Mouse (Mus musculus) erythroblast, embryonic 14.5 days (primary cell): Measurements from ENCODE around the gene Serbp1.

ENCODE experiments used
- GATA1 ChIP-seq: IDR thresholded peaks from 2 replicates; pipeline ENCODE4 v1.6.1; 2012; ENCODE audit warnings: low read length, inconsistent platforms, mixed read lengths
- TAL1 ChIP-seq: IDR thresholded peaks from 3 replicates; pipeline ENCODE4 v1.6.1; 2012; ENCODE audit warnings: low read length, inconsistent platforms, mixed read lengths

DNA sequence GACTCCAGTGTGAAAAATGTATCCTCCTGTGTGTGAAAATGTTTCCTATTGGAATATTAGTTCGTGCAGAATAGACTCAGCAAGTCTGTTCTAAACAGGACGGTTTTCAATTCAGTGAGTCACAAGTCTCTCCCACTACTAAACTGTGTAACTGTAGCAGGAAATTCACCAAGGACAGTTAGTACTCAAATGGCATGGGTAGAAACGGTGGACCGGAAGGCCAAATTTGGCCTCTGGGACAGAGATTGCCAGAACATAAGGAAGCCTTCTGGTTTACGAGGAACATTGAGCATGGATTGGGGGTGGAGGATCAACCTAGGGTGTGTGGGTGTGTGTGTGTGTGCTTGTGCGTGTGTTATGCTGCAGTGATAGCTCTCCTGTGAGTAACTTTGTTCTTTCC lies 41.2 kb upstream of the Serbp1 start:
- TF ChIP-seq GATA1 (no peak), TAL1 (no peak)
